In the genomic region with DNA sequence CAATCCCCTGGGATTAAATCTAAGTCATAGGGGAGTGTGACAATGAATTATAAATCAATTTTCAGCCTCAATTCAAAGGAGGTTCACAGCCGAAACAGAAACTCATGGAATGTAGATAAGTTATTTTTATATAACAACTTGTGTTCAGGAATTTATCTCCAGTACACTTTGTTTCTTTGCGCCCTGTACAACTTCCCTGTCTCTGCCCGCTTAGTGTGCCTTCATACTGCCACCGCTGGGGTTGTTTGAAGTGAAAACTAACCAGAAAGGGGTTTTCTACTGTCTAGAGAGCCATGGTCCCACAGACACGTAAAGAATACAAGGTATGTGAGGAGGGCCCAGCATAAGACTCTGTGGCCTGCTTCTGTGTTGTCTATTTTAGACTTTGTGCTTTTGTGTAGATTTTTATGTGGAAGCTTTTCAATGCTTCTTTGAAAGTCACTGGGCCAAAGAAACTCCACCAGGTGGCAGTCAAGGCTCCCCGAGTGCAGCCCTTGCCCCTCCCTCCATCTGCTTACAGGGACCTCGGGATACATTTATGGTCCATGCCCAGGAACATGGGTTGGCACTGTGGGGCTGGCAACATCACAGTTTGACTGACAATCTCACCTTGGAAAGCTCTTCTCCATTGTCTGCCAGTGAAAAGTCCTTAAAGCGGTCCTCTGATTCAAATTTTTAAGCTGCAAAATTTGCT, we compare ENCODE assay signal across 9 mouse cellular contexts. TPM values are rescaled to one million over a fixed set of nuclear protein-coding genes. Genes with fewer than 3 reads are reported as not detected.
DNase-seq lines count a peak whose midpoint lies in the region; ATAC-seq and TF ChIP-seq lines count a peak whose summit lies in the region.
"Had no signal": no experiment of that assay in that cellular context is flagged by ENCODE, and none has a peak within 500 bp of the region (broad histone marks: within the 10 kb centered on the region; RNA-seq: fewer than 3 reads in every experiment).

No protein-coding gene starts in this region.

- no peaks in the 10 kb centered on the region for H3K9me3 ChIP-seq in kidney, postnatal 0 days (replicated peaks; ENCODE audit: low read length)
- H3K9me3 ChIP-seq in heart, postnatal 0 days (replicated peaks; ENCODE audit: control insufficient read depth, low read length): no peaks in the 10 kb centered on the region
- no peaks in the 10 kb centered on the region for H3K9me3 ChIP-seq in forebrain, embryonic 15.5 days
- H3K9me3 ChIP-seq: lung, embryonic 15.5 days had no signal

- H3K4me2 ChIP-seq in kidney, postnatal 0 days (ENCODE audit: low read length): no peak overlapping the region
- peak overlapping the region; percentile 9; the same call in 1 of the 2 replicates for H3K4me2 ChIP-seq in heart, postnatal 0 days (ENCODE audit: low read depth, low read length)
- H3K4me2 ChIP-seq in forebrain, embryonic 15.5 days (replicated peaks): no peak overlapping the region
- H3K4me2 ChIP-seq: lung, embryonic 15.5 days had no signal

- H3K4me1 ChIP-seq in kidney, postnatal 0 days (replicated peaks; ENCODE audit: insufficient read depth, low read length): no peaks in the 10 kb centered on the region
- no peaks in the 10 kb centered on the region for H3K4me1 ChIP-seq in kidney, adult 2 months (ENCODE audit: control insufficient read depth, insufficient read depth, low read length)
- H3K4me1 ChIP-seq in cerebellum, adult 2 months (ENCODE audit: control insufficient read depth, insufficient read depth, low read length): peaks cover 66% of the 10 kb centered on the region
- no peaks in the 10 kb centered on the region for H3K4me1 ChIP-seq in heart, postnatal 0 days (ENCODE audit: control insufficient read depth, insufficient read depth)
- H3K4me1 ChIP-seq in olfactory bulb, adult 2 months (ENCODE audit: control insufficient read depth, insufficient read depth, low read length): no peaks in the 10 kb centered on the region
- no peaks in the 10 kb centered on the region for H3K4me1 ChIP-seq in forebrain, embryonic 15.5 days
- H3K4me1 ChIP-seq: lung, embryonic 15.5 days had no signal

- H3K27me3 ChIP-seq in kidney, postnatal 0 days (ENCODE audit: insufficient read depth, low read length): no peaks in the 10 kb centered on the region
- no peaks in the 10 kb centered on the region for H3K27me3 ChIP-seq in kidney, adult 2 months (replicated peaks; ENCODE audit: control insufficient read depth, insufficient read depth, low read length)
- H3K27me3 ChIP-seq in Patski: peaks cover 13% of the 10 kb centered on the region
- no peaks in the 10 kb centered on the region for H3K27me3 ChIP-seq in cerebellum, adult 2 months (ENCODE audit: control insufficient read depth, insufficient read depth, low read length)
- H3K27me3 ChIP-seq in heart, postnatal 0 days (ENCODE audit: control insufficient read depth, insufficient read depth, low read length): no peaks in the 10 kb centered on the region
- no peaks in the 10 kb centered on the region for H3K27me3 ChIP-seq in forebrain, embryonic 15.5 days
- H3K27me3 ChIP-seq: lung, embryonic 15.5 days had no signal

- no peak for ATAC-seq in kidney, postnatal 0 days (replicated peaks; ENCODE audit: low FRiP score, low read depth)
- no peak for ATAC-seq in Patski
- peak; percentile 88 for ATAC-seq in heart, postnatal 0 days (ENCODE audit: insufficient read depth, low read depth)
- no peak for ATAC-seq in forebrain, embryonic 15.5 days (replicated peaks)

- DNase-seq in kidney, postnatal 0 days (ENCODE audit: low spot score): peak; percentile 57
- DNase-seq in kidney, adult 2 months: no peak
- no peak for DNase-seq in Patski (ENCODE audit: low read depth, low spot score)
- peak; percentile 82 to 88 for DNase-seq in cerebellum, adult 2 months
- peak; percentile 71 for DNase-seq in heart, postnatal 0 days (ENCODE audit: low spot score)
- DNase-seq in MN1 (ENCODE audit: low spot score): no peak

- in situ Hi-C loops in Patski (cut with MboI; ENCODE audit: low pct_unique_long_range_greater_than_20kb): no loop called here

- H3K27ac ChIP-seq in kidney, postnatal 0 days: no peak overlapping the region
- H3K27ac ChIP-seq in kidney, adult 2 months (ENCODE audit: insufficient read depth, low read depth, low read length): no peak overlapping the region
- peak overlapping the region; percentile 93 for H3K27ac ChIP-seq in cerebellum, adult 2 months (ENCODE audit: insufficient read depth, low read length)
- peak overlapping the region; percentile 59 for H3K27ac ChIP-seq in heart, postnatal 0 days (ENCODE audit: low read depth)
- H3K27ac ChIP-seq in olfactory bulb, adult 2 months (ENCODE audit: insufficient read depth, low read depth, low read length): no peak overlapping the region
- no peak overlapping the region for H3K27ac ChIP-seq in forebrain, embryonic 15.5 days (replicated peaks)
- H3K27ac ChIP-seq: lung, embryonic 15.5 days had no signal

- POLR2A ChIA-PET in Patski (lab: Charles Lee): no interaction called here

- TF ChIP-seq EP300 in heart, postnatal 0 days (IDR thresholded peaks at IDR 0.05; ENCODE audit: low read depth): no peak

- CTCF ChIA-PET in Patski (lab: Charles Lee): interaction anchor here (1.0 to 1.3 kb wide), 3 partner anchors 9 to 15 kb away, joined by 3 to 6 read pairs (median 3); no protein-coding TSS in a partner anchor

- TF ChIP-seq POLR2A in kidney, adult 2 months (IDR thresholded peaks at IDR 0.05; ENCODE audit: low read depth, low read length): no peak
- TF ChIP-seq POLR2A in cerebellum, adult 2 months (IDR thresholded peaks at IDR 0.05; ENCODE audit: borderline replicate concordance, insufficient read depth, low read length): no peak
- no peak for TF ChIP-seq POLR2A in olfactory bulb, adult 2 months (IDR thresholded peaks at IDR 0.05; ENCODE audit: insufficient read depth, low read depth, low read length)

- H3K36me3 ChIP-seq in kidney, postnatal 0 days (ENCODE audit: insufficient read depth, low read length): no peaks in the 10 kb centered on the region
- no peaks in the 10 kb centered on the region for H3K36me3 ChIP-seq in kidney, adult 2 months (ENCODE audit: control insufficient read depth, insufficient read depth, low read length)
- H3K36me3 ChIP-seq in heart, postnatal 0 days (replicated peaks; ENCODE audit: control insufficient read depth, insufficient read depth, low read length): no peaks in the 10 kb centered on the region
- no peaks in the 10 kb centered on the region for H3K36me3 ChIP-seq in forebrain, embryonic 15.5 days
- H3K36me3 ChIP-seq: lung, embryonic 15.5 days had no signal

- TF ChIP-seq CTCF in kidney, postnatal 0 days (IDR thresholded peaks at IDR 0.05; ENCODE audit: low read depth): peak; percentile 77
- TF ChIP-seq CTCF in kidney, adult 2 months (conservative IDR thresholded peaks at IDR 0.05; ENCODE audit: insufficient read depth, insufficient read length, low read depth, low read length): no peak; the same call in 1 of the 2 replicates
- peak; percentile 62 for TF ChIP-seq CTCF in Patski (IDR thresholded peaks at IDR 0.05)
- peak; percentile 74 for TF ChIP-seq CTCF in cerebellum, adult 2 months (IDR thresholded peaks at IDR 0.05; ENCODE audit: borderline replicate concordance, insufficient read depth, low read depth, low read length)
- TF ChIP-seq CTCF in heart, postnatal 0 days (IDR thresholded peaks at IDR 0.05; ENCODE audit: low read depth): peak; percentile 66
- TF ChIP-seq CTCF in olfactory bulb, adult 2 months (IDR thresholded peaks at IDR 0.05; ENCODE audit: insufficient read depth, low read depth, low read length): 0 out of 2 replicates have a peak, but pooled peaks have one; percentile 45

- WGBS in kidney, postnatal 0 days: 65% methylated on average over 8 of the region's 8 CpGs
- WGBS in kidney, adult 2 months: 65% methylated on average over 8 of the region's 8 CpGs
- 52% methylated on average over 8 of the region's 8 CpGs for WGBS in cerebellum, adult 2 months
- 39% methylated on average over 8 of the region's 8 CpGs for WGBS in heart, postnatal 0 days
- 71% methylated on average over 8 of the region's 8 CpGs for WGBS in olfactory bulb, adult 2 months
- WGBS in forebrain, embryonic 15.5 days: 66% methylated on average over 8 of the region's 8 CpGs

- no peak overlapping the region for H3K9ac ChIP-seq in kidney, postnatal 0 days (ENCODE audit: low read depth, low read length)
- H3K9ac ChIP-seq in heart, postnatal 0 days (replicated peaks; ENCODE audit: low read depth, low read length): no peak overlapping the region
- H3K9ac ChIP-seq in forebrain, embryonic 15.5 days (replicated peaks): no peak overlapping the region
- H3K9ac ChIP-seq: lung, embryonic 15.5 days had no signal

- no peak overlapping the region for H3K4me3 ChIP-seq in kidney, postnatal 0 days (replicated peaks; ENCODE audit: low read depth, low read length)
- H3K4me3 ChIP-seq in kidney, adult 2 months (ENCODE audit: insufficient read depth, low read depth, low read length): no peak overlapping the region
- no peak overlapping the region for H3K4me3 ChIP-seq in cerebellum, adult 2 months (replicated peaks; ENCODE audit: insufficient read depth, low read depth, low read length)
- H3K4me3 ChIP-seq in heart, postnatal 0 days (ENCODE audit: low read depth, low read length): no peak overlapping the region
- no peak overlapping the region for H3K4me3 ChIP-seq in olfactory bulb, adult 2 months (ENCODE audit: insufficient read depth, low read depth, low read length)
- no peak overlapping the region for H3K4me3 ChIP-seq in forebrain, embryonic 15.5 days
- H3K4me3 ChIP-seq: lung, embryonic 15.5 days had no signal

RNA-seq across cellular contexts. Expression of gene Zfp385b, which starts 23.4 kb away (rescaled TPM):
- 9.1 and 9.9 TPM in 2 replicates for polyA plus RNA-seq in kidney, postnatal 0 days (2015; fragmentation: Nextera tagmentation; extraction: Ambion mirVana)
- 10.5 and 12.9 TPM in 2 replicates for polyA plus RNA-seq in kidney, adult 2 months (2012; rRNA removed)
- polyA plus RNA-seq in Patski (2021): 0.74 TPM
- 66.9 and 77.4 TPM in 2 replicates for polyA plus RNA-seq in cerebellum, adult 2 months (2012; rRNA removed)
- total RNA-seq in heart, postnatal 0 days (2014; rRNA removed; ENCODE audit: low replicate concordance): 1.8 and 2.1 TPM in 2 replicates
- polyA plus RNA-seq in heart, postnatal 0 days (2015; fragmentation: Nextera tagmentation; extraction: Ambion mirVana): 4.2 and 4.7 TPM in 2 replicates
- not detected in 2 replicates for polyA plus RNA-seq in olfactory bulb, adult 2 months (2012; ENCODE audit: insufficient read depth, insufficient read length, low replicate concordance, missing spikeins)
- 8.1 and 8.3 TPM in 2 replicates for polyA plus RNA-seq in forebrain, embryonic 15.5 days (2015; fragmentation: Nextera tagmentation; extraction: Ambion mirVana)

Comparison
In these comparisons a context has a peak if more than half of its experiments do, and no peak if none do; other contexts are left out.
1. DNase-seq: peak in kidney, postnatal 0 days (single experiment), cerebellum, adult 2 months (2 of 2) and heart, postnatal 0 days (single experiment); none in kidney, adult 2 months (single experiment), Patski (single experiment) and MN1 (single experiment).
2. H3K27ac ChIP-seq: peak in cerebellum, adult 2 months (single experiment) and heart, postnatal 0 days (single experiment); none in kidney, postnatal 0 days (single experiment), kidney, adult 2 months (single experiment), olfactory bulb, adult 2 months (single experiment) and forebrain, embryonic 15.5 days (single experiment).